Mouse (Mus musculus) olfactory bulb, adult 2 months (tissue): ENCODE data around the gene Cdca4. TPM values are rescaled to one million over a fixed set of nuclear protein-coding genes. Genes with fewer than 3 reads are reported as not detected.

Experiments
- H3K27ac ChIP-seq: fragments of 200-500 bp; 2 replicates; pipeline ENCODE4 v1.5.1; 2012; ENCODE audit warnings: low read depth, low read length; ENCODE audit not compliant: insufficient read depth
- H3K4me1 ChIP-seq: fragments of 200-500 bp; 2 replicates; pipeline ENCODE4 v1.6.1; 2012; ENCODE audit warnings: low read length; ENCODE audit not compliant: control insufficient read depth, insufficient read depth
- H3K4me3 ChIP-seq: fragments of 200-500 bp; 2 replicates; pipeline ENCODE4 v1.5.1; 2012; ENCODE audit warnings: mild to moderate bottlenecking, low read depth, low read length, moderate library complexity; ENCODE audit not compliant: insufficient read depth
- CTCF ChIP-seq: fragments of 200-500 bp; IDR thresholded peaks from 2 replicates; pipeline ENCODE4 v1.5.1; 2012; ENCODE audit warnings: low read depth, mild to moderate bottlenecking, low read length, moderate library complexity; ENCODE audit not compliant: insufficient read depth
- POLR2A ChIP-seq: fragments of 200-500 bp; IDR thresholded peaks from 2 replicates; pipeline ENCODE4 v1.6.1; 2012; ENCODE audit warnings: mild to moderate bottlenecking, low read depth, low read length, moderate library complexity; ENCODE audit not compliant: insufficient read depth
- WGBS: fragments of 180-500 bp; shearing (Covaris S2); methylation state at CpG from one replicate; pipeline ENCODE4 v1.1.7; 2018; 5-methylcytosine and 5-hydroxymethylcytosine counted together
- polyA plus RNA-seq: library from polyadenylated mRNA; stranded (reverse); fragments of >200 nt; gene quantifications from 2 replicates; pipeline ENCODE4 v1.2.4, GENCODE M21; 2012; ENCODE audit warnings: low replicate concordance; ENCODE audit not compliant: missing spikeins, insufficient read depth, insufficient read length

The Cdca4 gene
- polyA plus RNA-seq, 1 experiment: not detected

GRCm38 (mm10) chr12:112808212-112808586, 21.0 kb downstream of the Cdca4 start:
- Histone ChIP-seq H3K4me1 (peaks cover 21% of the 10 kb centered on the region), H3K4me3 (peak overlapping the region; percentile 62), H3K27ac (peak overlapping the region; percentile 66)
- TF ChIP-seq POLR2A (no peak), CTCF (no peak)
- 46% methylated on average over 5 of the region's 5 CpGs for WGBS

GRCm38 (mm10) chr12:112807796-112808195, 21.4 kb downstream of the Cdca4 start:
- 84% methylated on average over 4 of the region's 4 CpGs for WGBS
- TF ChIP-seq POLR2A: no peak
- no peak for TF ChIP-seq CTCF
- H3K4me3 ChIP-seq: no peak overlapping the region
- peak overlapping the region; percentile 66; the same call in 1 of the 2 replicates for H3K27ac ChIP-seq
- peaks cover 24% of the 10 kb centered on the region for H3K4me1 ChIP-seq

DNA sequence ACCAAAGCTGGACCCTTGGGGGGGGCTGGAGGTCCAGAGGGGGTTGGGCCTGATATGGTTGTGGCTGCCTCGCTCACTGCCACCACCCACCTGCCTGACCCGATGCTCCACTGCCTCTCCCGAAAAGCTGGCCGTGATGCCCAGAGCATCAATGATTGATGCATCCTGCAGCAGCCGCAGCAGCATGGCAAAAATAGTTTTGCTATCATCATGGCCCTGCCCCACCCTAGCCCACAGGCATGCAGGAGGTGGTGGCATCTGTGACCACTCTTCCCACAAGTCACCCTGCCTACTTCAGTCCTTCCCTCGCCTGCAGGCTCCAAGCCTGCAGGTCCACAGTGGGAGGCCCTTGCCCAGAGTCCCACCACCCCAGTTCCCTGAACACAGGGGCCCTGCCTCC, 23.2 kb downstream of the Cdca4 start:
- TF ChIP-seq CTCF (no peak), POLR2A (no peak)
- no peak overlapping the region for H3K27ac ChIP-seq
- peaks cover 35% of the 10 kb centered on the region for H3K4me1 ChIP-seq
- H3K4me3 ChIP-seq: no peak overlapping the region
- 85% methylated on average over 6 of the region's 6 CpGs for WGBS

DNA sequence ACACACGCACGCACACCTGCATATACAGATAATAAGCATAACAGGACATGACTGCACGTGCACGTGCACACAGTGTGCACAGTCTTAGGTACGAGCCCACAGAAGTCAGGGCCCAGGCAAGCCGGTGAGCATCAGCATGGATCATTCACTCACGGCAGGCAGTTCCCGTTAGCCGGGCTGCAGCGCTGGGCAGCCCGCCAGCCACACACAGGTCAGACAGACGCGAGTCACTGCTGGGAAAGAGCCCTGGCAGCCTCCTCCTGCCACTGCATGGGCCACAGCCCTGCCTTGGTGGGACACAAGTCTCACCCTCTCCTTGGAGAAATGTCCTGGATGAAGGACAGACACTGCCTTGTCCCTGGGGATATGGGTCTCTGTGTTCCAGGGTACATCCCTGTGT, 25.2 kb downstream of the Cdca4 start:
- TF ChIP-seq POLR2A (no peak), CTCF (no peak)
- 52% methylated on average over 13 of the region's 13 CpGs for WGBS
- H3K4me3 ChIP-seq: no peak overlapping the region

GRCm38 (mm10) chr12:112802917-112803316, 26.3 kb downstream of the Cdca4 start:
- TF ChIP-seq CTCF: no peak
- no peak for TF ChIP-seq POLR2A
- H3K27ac ChIP-seq: no peak overlapping the region
- WGBS: 48% methylated on average over 3 of the region's 3 CpGs
- H3K4me3 ChIP-seq: no peak overlapping the region
- peaks cover 33% of the 10 kb centered on the region for H3K4me1 ChIP-seq

More for the DNA sequence above, 25.2 kb downstream of the Cdca4 start:
- Histone ChIP-seq H3K27ac (no peak overlapping the region), H3K4me1 (peaks cover 27% of the 10 kb centered on the region)

GRCm38 (mm10) chr12:112801864-112802846, 27.1 kb downstream of the Cdca4 start, which contains the start of gene Ahnak2:
TSS of gene Ahnak2 (minus strand) at chr12:112802657.
- 5% methylated on average over 66 of the region's 69 CpGs for WGBS
- TF ChIP-seq CTCF (no peak), POLR2A (no peak)
- peak within 1 kb of the TSS; percentile 55 for H3K4me3 ChIP-seq
- no peak within 1 kb of the TSS for H3K27ac ChIP-seq
- peaks cover 38% of the 10 kb centered on the region for H3K4me1 ChIP-seq

- TF ChIP-seq POLR2A: no peak
- TF ChIP-seq CTCF: peak; percentile 91
These were observed 28.7 kb downstream of the Cdca4 start for GRCm38 (mm10) chr12:112800476-112800875.

DNA sequence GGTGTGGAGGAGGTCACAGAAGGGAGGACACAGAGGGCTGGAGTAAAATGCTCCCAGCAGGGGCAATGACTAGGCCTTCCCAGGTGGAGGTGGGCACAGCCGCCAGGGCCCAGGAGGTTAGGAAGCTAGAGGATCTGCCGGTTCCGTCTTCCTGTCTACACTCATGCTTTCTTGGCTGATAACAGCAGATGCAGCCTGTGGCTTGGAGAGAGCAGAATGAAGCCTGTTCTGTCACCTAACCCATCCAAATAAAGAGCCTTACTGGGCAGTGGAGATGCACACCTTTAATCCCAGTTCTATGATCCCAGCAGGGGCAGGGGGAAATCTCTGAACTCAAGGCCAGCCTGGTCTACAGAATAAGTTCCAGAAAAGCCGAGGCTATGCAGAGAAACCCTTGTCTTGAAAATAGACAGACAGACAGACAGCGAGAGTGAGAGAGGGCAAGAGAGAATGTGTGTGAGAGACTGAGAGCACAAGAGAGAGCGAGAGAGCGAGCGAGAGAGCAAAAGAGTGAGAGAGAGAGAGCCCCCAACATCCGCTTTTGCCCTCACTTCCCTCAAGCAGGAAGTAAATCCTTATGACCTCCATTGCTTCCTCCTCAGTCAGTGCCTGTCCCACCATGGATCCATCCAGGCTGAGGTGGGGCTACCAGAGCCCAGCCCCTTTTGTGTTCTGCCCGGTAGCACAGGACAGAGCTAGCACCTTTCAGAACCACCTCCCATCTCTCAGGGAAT, 29.8 kb downstream of the Cdca4 start:
- Histone ChIP-seq H3K4me3 (no peak overlapping the region), H3K4me1 (peaks cover 60% of the 10 kb centered on the region), H3K27ac (no peak overlapping the region)
- TF ChIP-seq CTCF (no peak), POLR2A (no peak)
- 90% methylated on average over 10 of the region's 10 CpGs for WGBS

More at GRCm38 (mm10) chr12:112800476-112800875, 28.7 kb downstream of the Cdca4 start:
- 15% methylated on average over 4 of the region's 4 CpGs for WGBS
- Histone ChIP-seq H3K4me3 (no peak overlapping the region), H3K4me1 (peaks cover 52% of the 10 kb centered on the region), H3K27ac (no peak overlapping the region)

DNA sequence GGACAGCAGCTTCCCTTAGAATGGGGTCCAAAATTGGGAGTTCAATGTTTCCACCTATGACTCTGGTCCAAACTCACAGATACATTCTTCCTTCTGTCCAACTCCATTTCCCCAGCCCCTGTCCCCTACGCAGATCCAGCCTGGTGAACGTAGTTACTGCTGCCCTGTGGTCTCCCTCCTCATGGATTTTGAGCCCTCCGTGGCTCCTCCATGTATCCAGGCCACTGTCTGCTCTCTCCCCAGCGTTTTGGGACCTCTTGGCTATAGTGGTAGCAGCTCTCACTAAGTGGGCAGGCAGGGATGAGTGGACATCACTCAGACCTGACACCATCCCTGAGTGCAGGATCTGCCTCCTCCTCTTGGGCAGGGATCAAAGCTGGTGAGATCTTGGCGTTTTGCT, 30.5 kb downstream of the Cdca4 start:
- 86% methylated on average over 5 of the region's 5 CpGs for WGBS
- TF ChIP-seq CTCF: no peak
- TF ChIP-seq POLR2A: no peak
- H3K4me3 ChIP-seq: no peak overlapping the region
- no peak overlapping the region for H3K27ac ChIP-seq
- H3K4me1 ChIP-seq: peaks cover 66% of the 10 kb centered on the region

DNA sequence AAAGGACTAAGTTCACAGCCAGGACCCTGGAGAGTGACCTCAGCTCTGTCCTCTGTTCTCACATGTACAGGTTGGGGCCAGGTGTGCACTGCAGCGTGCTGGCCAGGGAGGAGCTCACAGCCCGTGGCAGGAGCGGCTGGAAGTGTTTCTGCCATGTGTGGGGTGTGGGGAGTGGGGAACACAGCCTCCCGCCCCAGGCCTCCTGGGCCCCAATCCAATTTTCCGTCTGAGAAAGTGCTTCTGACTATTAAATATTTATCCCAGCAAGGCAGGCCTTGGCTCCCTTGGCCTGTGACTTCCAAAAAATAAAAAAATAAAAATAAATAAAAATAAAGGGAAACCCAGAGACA, 30.9 kb downstream of the Cdca4 start:
- TF ChIP-seq CTCF (no peak), POLR2A (no peak)

More for the DNA sequence above, 30.9 kb downstream of the Cdca4 start:
- 28% methylated on average over 5 of the region's 5 CpGs for WGBS
- no peak overlapping the region for H3K4me3 ChIP-seq
- 0 out of 2 replicates have a peak overlapping the region, but pooled peaks have one; percentile 49 for H3K27ac ChIP-seq
- H3K4me1 ChIP-seq: peaks cover 66% of the 10 kb centered on the region
